Mouse (Mus musculus) adrenal gland, postnatal 14 days (tissue): ENCODE results near the gene Mnd1. TPM values are rescaled to one million over a fixed set of nuclear protein-coding genes. Genes with fewer than 3 reads are reported as not detected.
A peak's percentile ranks its signal among the peaks of the same experiment; 100 is the strongest.

ENCODE experiments used
- DNase-seq: peaks from one replicate; pipeline ENCODE4 v3.0.0; 2021; ENCODE audit warnings: mixed read lengths
- total RNA-seq: library from RNA; stranded (reverse); gene quantifications from 2 replicates; pipeline ENCODE4 v1.2.3, GENCODE M21; 2021

The Mnd1 gene
- total RNA-seq, 1 experiment from 2014 or later, result 23.0 TPM

DNA sequence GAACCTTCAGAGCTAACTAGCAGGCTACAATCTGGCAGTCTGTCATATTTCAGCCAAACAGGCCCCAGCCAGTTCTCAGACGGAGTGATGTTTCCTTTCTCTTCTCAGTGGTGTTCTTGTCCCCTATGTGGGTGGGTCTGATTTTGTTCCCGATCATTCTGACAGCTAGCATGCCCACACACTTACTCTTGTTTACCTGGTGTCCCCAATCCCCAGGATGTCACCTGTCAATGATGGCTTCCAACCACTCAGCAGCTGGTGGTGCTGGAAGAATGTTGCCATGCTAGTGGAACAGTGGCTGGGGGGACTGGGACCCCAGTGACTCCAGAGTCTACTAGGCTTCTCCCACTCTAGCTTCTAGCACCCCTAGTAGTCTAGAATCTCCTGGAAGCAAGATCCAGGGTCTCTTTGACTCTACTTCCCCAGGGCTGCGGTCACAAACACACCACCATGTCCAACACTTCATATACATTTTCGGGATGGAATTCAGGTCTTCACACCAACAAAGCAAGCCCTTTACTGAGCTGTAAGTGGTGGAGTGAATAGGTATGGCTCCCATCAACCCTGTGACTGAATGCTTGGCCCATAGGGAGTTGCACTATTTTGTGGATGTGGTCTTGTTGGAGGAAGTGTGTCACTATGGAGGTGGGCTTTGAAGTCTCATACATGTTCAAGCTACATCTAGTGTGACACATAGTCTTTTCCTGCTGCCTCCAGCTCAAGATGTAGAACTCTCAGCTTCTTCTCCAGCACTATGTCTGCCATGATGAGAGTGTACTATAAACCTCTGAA is 2.2 kb upstream of the Mnd1 start:
- no peak for DNase-seq

GRCm38 (mm10) chr3:84157011-84157410 is 1.4 kb upstream of the Mnd1 start:
- DNase-seq, result no peak

DNA sequence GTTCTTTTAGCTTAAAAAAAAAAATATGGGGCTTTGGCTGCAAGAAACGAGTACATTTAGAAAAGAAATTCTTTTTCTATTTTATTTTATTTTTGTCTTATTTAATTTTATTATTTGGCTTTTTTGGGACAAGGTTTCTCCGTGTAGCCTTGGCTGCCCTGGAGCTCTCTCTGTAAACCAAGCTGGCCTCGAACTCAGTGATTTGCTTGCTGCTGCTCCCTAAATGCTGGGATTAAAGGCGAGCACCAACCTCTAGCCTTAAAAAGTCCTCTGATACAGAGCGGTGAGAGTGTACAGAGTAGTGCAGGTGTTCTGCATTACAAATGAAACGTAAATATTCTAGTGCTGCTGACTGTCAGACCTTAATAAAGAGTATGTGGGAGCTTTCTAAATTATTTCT is 519 bp upstream of the Mnd1 start:
- DNase-seq, result peak; percentile 14

DNA sequence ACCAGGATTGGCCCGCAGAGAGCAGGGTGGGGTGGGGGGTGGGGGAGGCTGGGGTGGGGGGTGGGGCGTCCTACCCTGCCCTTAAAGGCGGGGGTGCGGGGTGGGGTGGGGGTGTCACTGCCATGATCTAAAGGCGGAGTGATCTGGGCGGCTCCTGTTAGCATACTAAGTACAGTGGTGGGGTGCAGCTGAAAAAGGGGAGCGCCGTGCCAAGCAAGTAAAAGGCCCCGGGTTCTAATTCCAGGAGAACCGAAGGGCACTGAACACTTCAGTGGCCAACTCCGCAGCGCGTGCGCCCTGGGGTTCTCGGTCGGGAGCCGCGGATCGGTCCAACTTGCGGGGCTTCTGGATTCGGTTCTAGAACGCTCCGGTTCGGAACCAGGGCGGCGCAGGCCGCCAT is 440 bp downstream of the Mnd1 start:
- DNase-seq, result no peak

DNA sequence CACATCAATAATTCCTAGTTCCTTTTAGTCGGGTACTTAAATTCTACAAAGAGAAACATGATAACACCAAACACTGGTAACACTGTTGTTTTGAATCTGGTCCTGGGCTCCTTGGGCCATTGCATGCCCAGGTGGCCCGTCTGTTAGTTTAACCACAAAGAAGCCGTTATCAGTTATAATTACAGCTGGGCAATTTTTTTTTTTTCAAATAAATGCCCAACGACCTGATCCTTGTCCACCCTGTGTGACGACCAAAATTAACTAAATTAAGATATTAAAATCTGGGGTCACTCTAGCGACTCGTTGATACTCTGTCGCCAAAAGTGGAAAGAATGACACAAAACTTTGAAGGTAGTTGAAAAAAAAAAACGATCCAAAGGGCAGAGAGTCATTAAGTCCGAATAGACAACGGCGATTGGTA is 855 bp downstream of the Mnd1 start:
- no peak for DNase-seq

GRCm38 (mm10) chr3:84149831-84150230 is 5.8 kb downstream of the Mnd1 start:
- DNase-seq, result no peak

- no peak for DNase-seq
Observed at GRCm38 (mm10) chr3:84140947-84141346, 14.6 kb downstream of the Mnd1 start.

DNA sequence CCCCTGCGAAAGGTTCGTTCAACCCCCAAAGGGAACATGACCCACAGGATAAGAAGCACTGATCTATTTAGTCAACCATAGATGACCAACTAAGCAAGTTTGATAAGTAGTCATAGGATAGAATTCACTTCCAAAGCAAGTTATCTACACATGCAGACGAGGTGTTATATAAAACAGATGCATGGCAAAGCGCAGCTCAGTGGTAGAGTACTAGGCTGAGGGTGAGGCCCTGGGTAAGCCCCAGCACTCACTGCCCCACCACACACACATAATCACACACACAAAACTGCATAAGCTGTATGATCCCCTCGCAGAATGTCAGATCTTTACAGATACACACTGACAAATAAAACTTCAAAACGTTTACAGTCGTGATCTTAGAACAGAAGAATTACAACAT is 19.1 kb downstream of the Mnd1 start:
- DNase-seq, result no peak

- DNase-seq, result no peak
Observed at GRCm38 (mm10) chr3:84135933-84136332, 19.7 kb downstream of the Mnd1 start.

DNA sequence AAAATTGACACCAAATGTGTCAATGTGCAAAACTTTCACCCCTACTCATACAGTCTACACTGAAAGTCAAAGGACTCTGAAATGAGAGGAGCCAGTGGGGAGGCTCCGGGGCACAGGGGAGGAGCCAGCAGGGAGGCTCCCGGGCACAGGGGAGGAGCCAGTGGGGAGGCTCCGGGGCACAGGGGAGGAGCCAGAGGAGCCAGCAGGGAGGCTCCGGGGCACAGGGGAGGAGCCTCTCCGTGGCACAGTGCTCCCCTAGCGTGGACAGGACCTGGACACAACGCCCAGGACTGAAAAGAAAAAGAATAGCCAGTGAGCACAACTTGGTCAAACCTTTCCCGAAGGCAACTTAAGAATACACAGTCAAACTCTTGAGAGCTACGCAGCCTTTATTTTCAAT is 20.2 kb downstream of the Mnd1 start:
- peak; percentile 61 for DNase-seq

DNA sequence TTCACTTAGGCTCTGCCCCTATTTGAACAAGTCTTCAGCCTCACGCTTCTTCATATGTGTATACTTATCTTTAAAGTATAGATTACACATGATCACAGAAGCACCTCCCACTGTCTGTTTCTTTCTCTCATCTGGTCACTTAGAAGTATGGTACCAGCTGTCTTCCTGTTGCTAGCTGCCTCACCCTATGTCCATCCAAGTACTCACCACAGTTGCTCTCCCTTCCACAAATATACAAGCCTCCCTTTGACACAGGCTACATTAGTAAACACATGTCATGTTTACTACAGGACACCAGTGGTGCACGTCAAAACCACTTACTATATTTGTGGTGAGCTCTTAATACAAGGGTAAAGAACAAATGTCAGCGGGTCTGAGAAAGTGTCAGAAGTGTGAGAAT is 24.2 kb downstream of the Mnd1 start:
- DNase-seq, result no peak

- DNase-seq, result peak; percentile 35
Observed at GRCm38 (mm10) chr3:84130776-84131175, 24.8 kb downstream of the Mnd1 start.

- DNase-seq, result peak; percentile 48
Observed at GRCm38 (mm10) chr3:84128871-84129870, 26.4 kb downstream of the Mnd1 start.

GRCm38 (mm10) chr3:84127431-84127830 is 28.2 kb downstream of the Mnd1 start:
- DNase-seq, result no peak

DNA sequence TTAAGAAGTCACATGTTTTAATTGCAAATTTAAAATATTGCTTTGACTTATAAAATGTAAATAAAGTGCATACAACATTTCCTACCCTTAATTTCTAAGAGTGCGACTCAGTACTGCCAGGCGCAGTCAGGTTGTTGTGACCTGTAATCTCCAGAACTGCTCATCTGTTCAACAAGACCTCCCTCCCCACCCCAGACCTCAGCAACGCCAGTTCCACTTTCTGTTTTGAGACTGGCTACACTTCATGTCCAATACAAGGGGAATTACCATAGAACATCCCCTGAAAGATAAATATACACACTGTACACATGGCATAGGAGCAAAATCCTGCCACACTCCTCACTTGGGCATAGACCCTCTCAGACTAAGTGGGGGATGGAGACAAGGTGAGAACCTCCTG is 28.9 kb downstream of the Mnd1 start:
- no peak for DNase-seq

- no peak for DNase-seq
Observed at GRCm38 (mm10) chr3:84125704-84126289, 29.8 kb downstream of the Mnd1 start.

GRCm38 (mm10) chr3:84123461-84123860 is 32.1 kb downstream of the Mnd1 start:
- DNase-seq, result peak; percentile 52

DNA sequence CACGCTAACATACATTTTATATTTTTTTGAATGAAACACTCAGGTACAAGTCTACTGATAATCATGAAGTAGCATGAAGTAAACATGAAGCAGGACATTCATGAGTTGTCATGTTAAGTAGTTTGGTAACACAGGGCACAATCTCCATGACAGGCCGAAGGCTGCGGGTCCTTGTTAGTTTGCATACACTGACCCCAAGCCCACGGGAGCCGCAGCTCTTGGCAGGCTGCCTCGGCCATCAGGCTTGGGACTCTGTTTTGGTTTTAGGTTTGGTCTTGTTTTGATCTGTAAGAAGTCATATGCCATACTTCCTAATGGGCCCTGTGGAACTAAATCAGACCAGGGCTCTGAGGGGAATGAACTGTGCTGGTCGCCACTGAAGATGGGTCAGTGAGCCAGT is 36.9 kb downstream of the Mnd1 start:
- DNase-seq, result no peak

GRCm38 (mm10) chr3:84118178-84118577 is 37.4 kb downstream of the Mnd1 start:
- no peak for DNase-seq

DNA sequence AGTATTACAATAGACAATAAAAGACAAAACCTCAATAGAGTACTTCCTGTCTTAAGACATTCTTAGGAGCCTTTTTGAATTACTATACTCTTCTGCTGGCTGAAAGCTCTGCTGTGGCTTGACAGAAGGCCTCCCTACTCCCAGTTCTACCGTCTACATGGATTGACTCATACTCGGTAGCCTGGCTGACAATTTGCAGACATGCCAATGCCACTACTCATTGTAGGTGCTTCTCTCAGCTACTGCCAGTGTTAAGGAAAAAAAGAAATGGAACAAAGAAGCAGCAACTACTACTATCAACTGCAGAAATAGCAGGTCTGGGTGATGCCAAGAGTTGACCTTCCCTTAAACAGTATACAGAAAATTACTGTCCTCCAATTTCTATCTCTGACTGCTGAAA is 47.0 kb downstream of the Mnd1 start:
- DNase-seq, result no peak

DNA sequence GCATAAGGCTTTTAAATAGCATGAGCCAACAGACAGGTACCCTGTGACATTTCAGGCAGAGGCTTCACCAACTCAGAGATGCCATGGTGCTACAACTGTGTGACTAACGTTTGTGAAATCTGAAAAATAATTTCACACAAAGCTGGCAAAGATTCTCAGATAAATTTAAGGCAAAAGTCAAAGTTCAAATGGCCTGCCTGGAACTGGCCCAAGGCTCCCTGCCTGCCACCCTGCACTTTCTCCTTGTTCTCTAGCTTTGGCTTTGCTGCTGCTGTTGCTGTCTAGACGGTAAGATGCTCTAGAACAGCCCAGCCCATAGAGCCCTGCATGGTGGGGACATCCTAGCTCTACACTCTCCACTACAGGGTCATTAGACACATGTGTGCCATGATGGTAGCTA is 49.5 kb downstream of the Mnd1 start:
- peak; percentile 53 for DNase-seq

GRCm38 (mm10) chr3:84103536-84103935 is 52.0 kb downstream of the Mnd1 start:
- no peak for DNase-seq

- DNase-seq, result no peak
Observed at GRCm38 (mm10) chr3:84092875-84093274, 62.7 kb downstream of the Mnd1 start.
